Mouse (Mus musculus): ENCODE results near the gene Cacna1a.

Cacna1a gene

GRCm38 (mm10) chr8:84640617-84641294 lies 252.5 kb downstream of the Cacna1a start:
- DNase-seq: no peak

DNA sequence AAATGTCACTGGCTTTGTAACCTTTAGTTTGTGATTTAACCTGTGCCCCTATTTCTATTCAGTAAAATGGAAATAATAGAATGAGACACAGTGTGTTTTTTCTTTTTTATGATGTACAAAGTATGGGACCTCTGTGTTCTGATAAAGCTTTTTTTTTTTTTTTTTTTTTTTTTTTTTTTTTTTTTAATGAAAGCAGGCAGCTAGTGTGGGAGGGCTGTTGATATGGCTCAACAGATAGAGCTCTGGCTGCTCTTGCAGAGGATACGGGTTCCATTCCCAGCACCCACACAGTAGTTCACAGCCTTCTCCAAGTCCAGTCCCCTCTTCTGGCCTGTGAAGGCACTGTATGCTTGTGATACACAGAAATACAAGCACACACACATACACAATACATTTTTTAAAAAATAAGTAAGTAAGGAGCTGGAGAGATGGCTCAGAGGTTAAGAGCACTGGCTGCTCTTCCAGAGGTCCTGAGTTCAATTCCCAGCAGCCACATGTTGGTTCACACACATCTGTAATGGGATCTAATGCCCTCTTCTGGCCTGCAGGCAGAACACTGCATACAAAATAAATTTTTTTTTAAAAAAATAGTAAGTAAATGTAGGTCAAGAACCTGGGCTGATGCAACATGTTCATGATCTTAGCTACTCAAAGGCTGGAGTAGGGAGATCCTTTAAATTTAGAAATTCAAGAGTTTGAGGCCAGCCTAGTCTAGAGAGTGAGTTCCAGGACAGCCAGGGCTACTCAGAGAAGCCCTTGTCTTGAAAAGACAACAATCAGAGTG lies 253.5 kb downstream of the Cacna1a start:
- DNase-seq: no peak

GRCm38 (mm10) chr8:84643019-84643418 lies 254.8 kb downstream of the Cacna1a start:
- DNase-seq: no peak

GRCm38 (mm10) chr8:84646800-84647199 lies 258.6 kb downstream of the Cacna1a start:
- DNase-seq: peak; percentile 49

DNA sequence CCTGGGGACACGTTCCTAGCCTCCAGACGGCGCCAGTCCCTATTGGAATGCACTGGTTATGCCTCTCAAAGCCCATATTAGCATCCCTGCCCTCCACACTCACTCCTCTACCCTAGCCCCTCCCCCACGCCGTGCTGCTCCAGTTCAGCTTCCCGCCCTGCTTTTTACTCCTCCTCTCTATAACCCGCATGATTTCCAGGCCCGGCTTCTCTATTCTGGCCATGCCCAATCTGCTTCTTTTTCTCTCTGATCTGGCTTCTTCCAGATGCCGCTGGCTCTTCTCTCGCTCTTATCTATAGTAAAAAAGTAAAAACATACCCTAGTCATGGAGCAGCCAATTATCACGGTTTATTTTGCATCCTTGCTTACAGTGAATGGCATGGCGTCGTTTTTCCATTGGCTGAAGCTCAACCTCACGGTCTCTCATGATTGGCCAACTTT lies 259.2 kb downstream of the Cacna1a start:
- DNase-seq: no peak

DNA sequence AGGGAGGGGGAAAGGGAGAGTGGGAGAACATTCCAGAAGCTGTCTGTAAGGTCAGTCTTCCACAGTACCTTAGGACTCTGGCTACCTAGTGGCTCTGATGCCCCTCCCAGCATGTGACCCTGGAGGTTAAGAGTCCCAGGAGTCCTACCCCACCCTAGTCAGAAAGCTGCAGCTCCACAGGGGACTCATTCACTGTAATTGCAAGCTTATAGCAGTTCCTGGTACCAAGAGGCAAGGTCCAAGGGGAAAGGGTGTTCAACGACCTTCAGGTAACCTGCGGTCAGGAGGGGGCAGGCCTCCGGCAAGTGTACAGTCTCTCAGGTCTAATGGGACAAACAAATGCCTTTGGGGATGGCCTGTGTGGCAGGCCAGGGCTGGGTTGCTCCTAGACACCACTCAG lies 262.0 kb downstream of the Cacna1a start:
- no peak for DNase-seq

- no peak for DNase-seq
Observed at GRCm38 (mm10) chr8:84653092-84653631, 264.9 kb downstream of the Cacna1a start.

DNA sequence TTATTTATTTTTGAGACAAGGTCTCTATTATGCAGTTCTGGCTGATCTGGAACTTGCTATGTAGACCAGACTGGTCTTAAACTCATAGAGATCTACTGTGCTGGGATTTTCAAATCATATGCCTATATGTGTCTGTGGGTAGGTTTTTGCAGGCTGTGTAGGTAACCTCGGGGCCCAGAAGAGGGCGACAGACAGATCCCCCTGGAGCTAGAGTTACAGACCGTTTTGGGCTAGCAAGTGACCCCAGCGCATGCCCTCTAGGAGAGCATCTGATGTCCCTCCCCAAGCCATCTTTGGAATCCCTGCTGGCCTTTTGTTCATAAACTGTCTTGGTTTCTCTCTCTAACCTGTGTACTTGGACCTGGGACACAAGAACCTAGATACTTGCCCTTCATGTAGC lies 266.4 kb downstream of the Cacna1a start:
- DNase-seq: peak; percentile 62

GRCm38 (mm10) chr8:84655336-84656190 lies 267.3 kb downstream of the Cacna1a start:
- no peak for DNase-seq

- peak; percentile 42 for DNase-seq
Observed at GRCm38 (mm10) chr8:84656191-84656525, 267.9 kb downstream of the Cacna1a start.

DNA sequence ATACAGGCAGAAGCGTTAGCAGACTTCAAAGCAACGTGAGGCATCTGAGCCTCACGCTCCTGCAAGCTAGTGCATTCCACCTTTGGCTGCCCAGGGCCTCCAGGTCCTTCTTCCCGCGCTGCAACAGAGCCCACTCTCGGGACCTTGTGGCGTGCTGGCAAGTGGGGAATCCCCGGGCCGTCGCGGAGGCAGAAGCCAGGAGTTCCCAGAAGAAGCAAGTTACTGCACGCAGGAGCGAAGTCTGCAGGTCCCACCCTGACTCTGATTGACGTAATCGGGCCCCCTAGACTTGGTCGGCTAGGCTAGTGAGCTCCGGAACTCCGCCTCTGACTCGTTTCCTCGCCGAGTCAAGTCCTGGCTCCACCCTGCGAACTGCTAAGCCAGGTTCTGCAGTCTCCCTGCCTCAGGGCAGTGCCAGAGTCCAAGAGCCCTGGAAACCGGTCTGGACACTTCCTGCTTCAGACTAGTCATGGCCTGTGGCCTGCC lies 268.4 kb downstream of the Cacna1a start:
- DNase-seq: peak; percentile 81

DNA sequence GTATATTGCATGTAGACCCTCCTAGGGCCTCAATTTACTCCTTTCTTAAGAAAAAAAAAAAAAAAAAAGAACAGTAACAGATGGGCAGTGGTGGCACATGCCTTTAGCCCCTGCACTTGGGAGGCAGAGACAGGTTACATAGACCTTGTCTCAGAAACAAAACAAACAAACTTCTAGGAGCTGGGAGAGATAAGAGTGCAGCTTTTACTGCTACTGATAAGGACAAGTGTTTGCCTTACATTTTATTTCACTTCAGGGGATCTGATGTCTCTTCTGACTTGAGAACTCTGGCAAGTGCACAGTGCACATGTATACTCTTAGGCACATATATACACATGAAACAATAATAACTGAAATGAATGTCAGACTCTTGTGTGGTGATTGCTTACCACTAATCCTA lies 269.0 kb downstream of the Cacna1a start:
- DNase-seq: no peak

GRCm38 (mm10) chr8:84657680-84658079 lies 269.4 kb downstream of the Cacna1a start:
- no peak for DNase-seq

- no peak for DNase-seq
Observed at GRCm38 (mm10) chr8:84658951-84659350, 270.7 kb downstream of the Cacna1a start.

- peak; percentile 81 for DNase-seq
Observed at GRCm38 (mm10) chr8:84659936-84660818, 271.9 kb downstream of the Cacna1a start.

DNA sequence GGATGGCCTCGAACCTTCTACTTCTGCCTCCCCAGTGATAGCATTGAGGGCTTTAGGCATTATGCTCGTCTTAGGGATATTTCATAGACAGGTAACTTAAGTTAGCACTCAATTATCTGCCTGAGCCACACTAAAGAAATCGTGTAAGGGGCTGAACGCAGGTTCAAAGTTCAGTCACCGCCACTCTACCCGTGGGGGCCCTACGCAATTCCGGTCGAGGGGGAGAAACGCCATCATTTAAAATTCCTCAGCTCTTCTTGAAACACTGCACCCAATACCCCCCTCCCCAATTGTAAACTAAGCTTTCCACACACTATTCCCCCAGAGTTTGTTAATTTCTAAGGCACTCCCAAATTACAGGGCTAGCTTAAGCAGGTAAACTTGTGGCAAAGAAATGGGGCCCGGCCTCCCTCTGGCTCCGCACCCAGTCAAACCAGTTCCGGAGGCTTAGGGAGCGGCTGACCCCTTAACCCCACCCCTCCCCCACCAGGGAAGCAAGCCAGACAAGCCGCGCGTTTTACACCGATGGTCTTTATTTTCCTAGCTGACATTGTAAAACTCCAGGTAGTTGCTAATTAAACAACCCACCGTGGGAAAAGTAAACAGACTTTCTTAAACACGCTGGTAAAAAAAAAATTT lies 272.7 kb downstream of the Cacna1a start:
- peak; percentile 64 for DNase-seq

DNA sequence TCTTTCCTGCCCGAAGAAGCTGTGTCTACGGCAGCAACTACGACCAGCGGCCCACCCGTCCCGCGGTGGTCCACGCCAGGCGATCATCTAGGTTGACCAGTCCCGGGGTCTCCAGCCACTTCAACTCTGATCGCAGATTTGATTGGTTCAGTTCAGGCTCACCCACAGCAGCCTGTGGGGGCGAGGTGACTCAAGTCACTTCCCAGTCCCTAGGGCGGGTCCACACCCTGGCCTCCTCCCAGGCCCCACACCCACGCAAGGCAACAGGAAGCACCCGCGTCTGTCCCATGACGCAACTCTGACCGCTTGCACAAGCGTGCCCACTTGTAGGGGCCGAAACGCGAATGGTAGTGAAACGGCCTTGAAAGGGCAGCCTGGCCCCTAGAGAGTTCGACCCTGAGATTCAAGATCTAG lies 273.2 kb downstream of the Cacna1a start:
- peak; percentile 71 for DNase-seq

DNA sequence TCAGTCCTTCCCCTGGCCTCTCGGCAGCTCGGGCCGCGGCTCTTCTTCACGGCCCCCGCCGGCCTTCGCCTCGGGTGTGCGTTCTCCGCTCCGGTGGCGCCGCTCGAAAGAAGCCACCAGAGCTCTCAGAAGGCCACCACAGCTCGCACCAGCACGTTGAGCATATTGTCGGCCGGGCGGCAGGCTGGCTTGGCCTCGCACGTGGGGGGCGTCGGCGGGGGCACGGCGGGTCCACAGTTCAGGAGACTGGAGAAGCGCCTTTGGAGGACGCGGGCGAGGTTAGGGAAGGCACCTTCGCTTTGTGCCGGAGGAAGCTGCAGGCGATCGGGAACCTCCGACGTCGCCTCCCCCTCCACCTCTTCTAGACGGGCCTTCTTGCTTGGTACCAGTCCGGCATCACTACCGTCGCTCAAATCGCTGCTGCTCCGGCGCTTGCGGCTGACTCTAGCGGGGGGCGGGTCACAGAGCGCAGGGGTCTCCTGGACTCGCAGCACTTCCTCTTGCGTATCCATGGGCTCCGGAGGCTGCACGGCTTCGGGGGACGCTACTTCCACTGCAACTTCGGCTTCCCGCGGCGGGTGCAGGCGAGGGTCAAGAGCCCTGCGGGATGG lies 273.8 kb downstream of the Cacna1a start:
- DNase-seq: peak; percentile 81

- peak; percentile 89 for DNase-seq
Observed at GRCm38 (mm10) chr8:84662581-84663065, 274.4 kb downstream of the Cacna1a start, which contains the start of gene Ier2. Ier2 (minus strand) TSS chr8:84662852.

GRCm38 (mm10) chr8:84663483-84664327 lies 275.5 kb downstream of the Cacna1a start:
- peak; percentile 89 for DNase-seq

All from thymus, postnatal 4 days (tissue).